Mouse (Mus musculus) brain, embryonic 14.5 days (tissue): ENCODE results near the gene Micu1.

ENCODE experiments used
- CTCF ChIP-seq: fragments of 200-500 bp; IDR thresholded peaks from 2 replicates; pipeline ENCODE4 v1.5.1; 2012; ENCODE audit warnings: inconsistent platforms, mild to moderate bottlenecking, moderate library complexity, borderline replicate concordance; ENCODE audit not compliant: insufficient read depth, insufficient read length; ENCODE audit errors: extremely low read depth
- POLR2A ChIP-seq: fragments of 200-500 bp; IDR thresholded peaks from 2 replicates; pipeline ENCODE4 v1.6.1; 2012; ENCODE audit warnings: mild to moderate bottlenecking, inconsistent platforms, borderline replicate concordance; ENCODE audit not compliant: poor library complexity, insufficient read depth, insufficient read length, severe bottlenecking; ENCODE audit errors: extremely low read depth

- TF ChIP-seq CTCF, result peak; percentile 99
- no peak for TF ChIP-seq POLR2A
Observed at GRCm38 (mm10) chr10:59892977-59893376, 190.7 kb downstream of the Micu1 start.
